Comparison of ENCODE assay signal across 8 mouse cellular contexts in the genomic region with DNA sequence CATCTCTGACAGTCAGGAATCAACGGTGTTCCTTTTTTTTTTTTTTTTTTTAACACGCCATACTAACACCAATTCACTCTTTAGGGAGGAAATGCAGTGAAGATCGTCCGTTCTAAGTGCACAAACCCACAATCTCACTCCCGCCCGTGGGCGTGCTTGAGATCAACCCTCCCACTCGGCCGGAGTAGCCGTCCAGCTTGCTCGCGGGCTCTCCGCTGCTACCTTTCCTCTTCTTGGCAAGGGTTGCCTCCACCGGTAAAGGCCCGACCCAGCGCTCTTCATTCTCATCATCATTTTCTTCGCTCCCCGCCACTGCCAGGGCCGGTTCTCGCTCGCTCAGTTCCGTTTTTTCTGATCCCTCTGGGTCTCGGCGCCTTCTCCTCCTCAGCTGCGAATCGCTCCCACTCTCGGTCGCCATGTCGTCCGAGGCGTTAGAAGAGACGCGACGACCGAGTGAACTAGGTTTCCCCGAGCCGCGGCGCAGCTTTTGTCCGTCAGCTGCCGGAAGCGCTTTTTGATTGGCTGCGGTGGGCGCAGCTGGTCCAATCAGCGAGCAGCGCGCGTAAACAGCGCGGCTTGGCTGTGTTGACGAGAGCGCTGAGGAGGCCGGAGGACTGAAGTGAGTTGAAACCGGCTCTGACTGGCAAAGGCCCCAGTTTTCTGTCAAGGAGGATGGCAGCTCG. TPM values are rescaled to one million over a fixed set of nuclear protein-coding genes. Genes with fewer than 3 reads are reported as not detected.
DNase-seq lines count a peak whose midpoint lies in the region; ATAC-seq and TF ChIP-seq lines count a peak whose summit lies in the region.

A gene (plus strand): TSS at position 228 of the 683 bp plus-strand sequence.
A gene (minus strand): TSS at position 460 of the 683 bp plus-strand sequence.

- H3K27ac ChIP-seq in heart, embryonic 11.5 days (ENCODE audit: low read depth, low read length), result peak within 1 kb of the TSS; percentile 95
- H3K27ac ChIP-seq in kidney, embryonic 16.5 days (ENCODE audit: low read length), result peak within 1 kb of the TSS; percentile 88
- peak within 1 kb of the TSS; percentile 92 for H3K27ac ChIP-seq in liver, adult 2 months (replicated peaks; ENCODE audit: insufficient read depth, low read depth, low read length)

- H3K9ac ChIP-seq in heart, embryonic 11.5 days (ENCODE audit: low read depth, low read length), result peak within 1 kb of the TSS; percentile 90
- H3K9ac ChIP-seq in kidney, embryonic 16.5 days (replicated peaks; ENCODE audit: low read length), result peak within 1 kb of the TSS; percentile 88
- H3K9ac ChIP-seq in liver, adult 2 months (ENCODE audit: low read depth, low read length), result peak within 1 kb of the TSS; percentile 85

- no peak for TF ChIP-seq CTCF in C2C12 (IDR thresholded peaks at IDR 0.05; ENCODE audit: control insufficient read depth, insufficient read depth, insufficient read length)
- TF ChIP-seq CTCF in brain, embryonic 14.5 days (IDR thresholded peaks at IDR 0.05; ENCODE audit: borderline replicate concordance, extremely low read depth, insufficient read depth, insufficient read length), result no peak
- TF ChIP-seq CTCF in liver, adult 2 months (IDR thresholded peaks at IDR 0.05; ENCODE audit: low read depth, low read length), result no peak

- TF ChIP-seq POLR2A in brain, embryonic 14.5 days (IDR thresholded peaks at IDR 0.05; ENCODE audit: borderline replicate concordance, extremely low read depth, insufficient read depth, insufficient read length, poor library complexity, severe bottlenecking), result peak; percentile 67; the same call in 1 of the 2 replicates
- TF ChIP-seq POLR2A in liver, adult 2 months (IDR thresholded peaks at IDR 0.05; ENCODE audit: extremely low read depth, insufficient read depth, low read length), result peak; percentile 81
- TF ChIP-seq POLR2A in myocyte (IDR thresholded peaks at IDR 0.05; ENCODE audit: insufficient read length, low read depth), result peak; percentile 82

- H3ac ChIP-seq in C2C12 (ENCODE audit: control insufficient read depth, insufficient read length, low read depth) (peak within 1 kb of the TSS; percentile 87), myocyte (ENCODE audit: control insufficient read depth, insufficient read length) (peak within 1 kb of the TSS; percentile 35)

- WGBS in heart, embryonic 11.5 days (ENCODE audit: insufficient replicate concordance), result under 1% methylated on average over 55 of the region's 55 CpGs
- WGBS in kidney, embryonic 16.5 days, result under 1% methylated on average over 55 of the region's 55 CpGs
- under 1% methylated on average over 55 of the region's 55 CpGs for WGBS in liver, adult 2 months

- H3K4me2 ChIP-seq in heart, embryonic 11.5 days, result peak within 1 kb of the TSS; percentile 82
- peak within 1 kb of the TSS; percentile 78 for H3K4me2 ChIP-seq in kidney, embryonic 16.5 days (replicated peaks; ENCODE audit: low read depth, low read length)
- peak within 1 kb of the TSS; percentile 86 for H3K4me2 ChIP-seq in myocyte (ENCODE audit: low read depth)

- H3K9me3 ChIP-seq in erythroblast, embryonic 14.5 days (ENCODE audit: control insufficient read depth, low read length), result no peaks in the 10 kb centered on the region
- H3K9me3 ChIP-seq in heart, embryonic 11.5 days (replicated peaks; ENCODE audit: control insufficient read depth, low read length), result no peaks in the 10 kb centered on the region
- H3K9me3 ChIP-seq in kidney, embryonic 16.5 days (ENCODE audit: low read length), result no peaks in the 10 kb centered on the region

- H3K79me2 ChIP-seq in C2C12 (ENCODE audit: control insufficient read depth, insufficient read depth) (peaks cover 62% of the 10 kb centered on the region), myocyte (ENCODE audit: control insufficient read depth, insufficient read depth) (peaks cover 49% of the 10 kb centered on the region)
- no peaks in the 10 kb centered on the region; the same call in 1 of the 2 replicates for H3K79me2 ChIP-seq in liver, adult 2 months (ENCODE audit: control insufficient read depth, insufficient read depth, low read length)

- H3K27me3 ChIP-seq in C2C12 (ENCODE audit: control insufficient read depth, insufficient read depth, insufficient read length), result no peaks in the 10 kb centered on the region
- H3K27me3 ChIP-seq in erythroblast, embryonic 14.5 days (ENCODE audit: control insufficient read depth), result no peaks in the 10 kb centered on the region
- no peaks in the 10 kb centered on the region for H3K27me3 ChIP-seq in heart, embryonic 11.5 days (ENCODE audit: control insufficient read depth, insufficient read depth, low read length)
- no peaks in the 10 kb centered on the region for H3K27me3 ChIP-seq in kidney, embryonic 16.5 days (ENCODE audit: insufficient read depth, low read length)
- H3K27me3 ChIP-seq in liver, adult 2 months (ENCODE audit: control insufficient read depth, insufficient read depth, low read length), result no peaks in the 10 kb centered on the region
- H3K27me3 ChIP-seq in myocyte (ENCODE audit: control insufficient read depth, insufficient read depth, insufficient read length), result no peaks in the 10 kb centered on the region
- no peaks in the 10 kb centered on the region for H3K27me3 ChIP-seq in splenic B cell, adult 2 months (ENCODE audit: control insufficient read depth, insufficient read depth, low read length, poor library complexity, severe bottlenecking)

- peak; percentile 99 for DNase-seq in brain, embryonic 14.5 days (ENCODE audit: low read depth)
- peak; percentile 82 for DNase-seq in liver, adult 2 months (ENCODE audit: extremely low read depth, low read depth, low spot score)
- DNase-seq in splenic B cell, adult 2 months (ENCODE audit: low read depth, low spot score), result peak; percentile 97

- ATAC-seq in heart, embryonic 11.5 days (replicated peaks; ENCODE audit: insufficient number of reproducible peaks, low FRiP score, low TSS enrichment), result peak; percentile 98
- ATAC-seq in kidney, embryonic 16.5 days (ENCODE audit: low FRiP score, low TSS enrichment), result peak; percentile 99

- peaks cover 29% of the 10 kb centered on the region for H3K4me1 ChIP-seq in erythroblast, embryonic 14.5 days (ENCODE audit: control insufficient read depth)
- peaks cover 8% of the 10 kb centered on the region for H3K4me1 ChIP-seq in heart, embryonic 11.5 days (ENCODE audit: control insufficient read depth, insufficient read depth, low read length)
- H3K4me1 ChIP-seq in kidney, embryonic 16.5 days (ENCODE audit: insufficient read depth, low read length), result peaks cover 17% of the 10 kb centered on the region
- peaks cover 3% of the 10 kb centered on the region for H3K4me1 ChIP-seq in liver, adult 2 months (ENCODE audit: control insufficient read depth, insufficient read depth, low read length)

- peak within 1 kb of the TSS; percentile 78 for H3K4me3 ChIP-seq in C2C12 (ENCODE audit: insufficient read depth, poor library complexity, severe bottlenecking)
- peak within 1 kb of the TSS; percentile 96 for H3K4me3 ChIP-seq in erythroblast, embryonic 14.5 days (replicated peaks)
- H3K4me3 ChIP-seq in heart, embryonic 11.5 days (ENCODE audit: low read depth, low read length), result peak within 1 kb of the TSS; percentile 65
- peak within 1 kb of the TSS; percentile 73 for H3K4me3 ChIP-seq in kidney, embryonic 16.5 days (ENCODE audit: low read length)
- H3K4me3 ChIP-seq in liver, adult 2 months (ENCODE audit: insufficient read depth, low read depth, low read length), result peak within 1 kb of the TSS; percentile 91
- peak within 1 kb of the TSS; percentile 96 for H3K4me3 ChIP-seq in myocyte

- H3K36me3 ChIP-seq in C2C12 (ENCODE audit: control insufficient read depth, insufficient read depth) (peaks cover 16% of the 10 kb centered on the region), myocyte (ENCODE audit: control insufficient read depth, insufficient read depth) (no peaks in the 10 kb centered on the region)
- H3K36me3 ChIP-seq in erythroblast, embryonic 14.5 days (ENCODE audit: control insufficient read depth), result peaks cover 55% of the 10 kb centered on the region
- H3K36me3 ChIP-seq in heart, embryonic 11.5 days (ENCODE audit: control insufficient read depth, insufficient read depth, low read length), result no peaks in the 10 kb centered on the region
- 0 out of 2 replicates have a peak, but pooled peaks cover 5% of the 10 kb centered on the region for H3K36me3 ChIP-seq in kidney, embryonic 16.5 days (ENCODE audit: insufficient read depth, low read length)
- H3K36me3 ChIP-seq in liver, adult 2 months (ENCODE audit: control insufficient read depth, insufficient read depth, low read length), result peaks cover 4% of the 10 kb centered on the region
- H3K36me3 ChIP-seq in splenic B cell, adult 2 months (ENCODE audit: control insufficient read depth, insufficient read depth, low read length, poor library complexity, severe bottlenecking), result no peaks in the 10 kb centered on the region

- peaks cover 30% of the 10 kb centered on the region for H3K79me3 ChIP-seq in C2C12 (ENCODE audit: low read depth)

TF ChIP-seq in C2C12, 6 proteins besides CTCF, POLR2A, EP300 and RAD21:
- no peak for TF ChIP-seq MYOD1 (IDR thresholded peaks at IDR 0.05; ENCODE audit: control insufficient read depth, insufficient read length, low read depth)
- TF ChIP-seq FOSL1 (IDR thresholded peaks at IDR 0.05; ENCODE audit: insufficient read depth, low read length, poor library complexity, severe bottlenecking), result no peak
- TF ChIP-seq MAX (IDR thresholded peaks at IDR 0.05), result peak; percentile 82

TF ChIP-seq in myocyte, 11 proteins besides CTCF, POLR2A, EP300 and RAD21 (continues in another document):
- TF ChIP-seq TCF12 (IDR thresholded peaks at IDR 0.05; ENCODE audit: insufficient read depth, poor library complexity, severe bottlenecking) (no peak), TCF3 (IDR thresholded peaks at IDR 0.05; ENCODE audit: insufficient read length, low read depth) (no peak), MYOD1 (IDR thresholded peaks at IDR 0.05; ENCODE audit: control insufficient read depth in 1 of 3, insufficient read length in 2 of 3, low read depth in 2 of 3) (no peak)

RNA-seq across cellular contexts. Expression of the first gene that starts in this region (rescaled TPM):
- 12.6 TPM for polyA plus RNA-seq in C2C12 (2012; fragmentation: generic; extraction: Trizol)
- 4.9 and 11.1 TPM in 2 replicates for polyA plus RNA-seq in brain, embryonic 14.5 days (2012; rRNA removed)
- 0.10 and 0.29 TPM in 2 replicates for polyA plus RNA-seq in erythroblast, embryonic 14.5 days (2012)
- polyA plus RNA-seq in heart, embryonic 11.5 days (2014; fragmentation: Nextera tagmentation; extraction: Ambion mirVana), result 49.9 and 56.0 TPM in 2 replicates
- 58.6 and 62.4 TPM in 2 replicates for polyA plus RNA-seq in kidney, embryonic 16.5 days (2015; fragmentation: Nextera tagmentation; extraction: Ambion mirVana)
- total RNA-seq in liver, adult 2 months (2014; rRNA removed), result 1.3 and 1.5 TPM in 2 replicates
- 0.12 and 0.27 TPM in 2 replicates for polyA plus RNA-seq in liver, adult 2 months (2012; rRNA removed)
- polyA plus RNA-seq in myocyte (2012; fragmentation: generic; extraction: Trizol), result 4.0 TPM

RNA-seq across cellular contexts. Expression of the second gene that starts in this region (rescaled TPM):
- polyA plus RNA-seq in C2C12 (2012; fragmentation: generic; extraction: Trizol), result 6.0 TPM
- polyA plus RNA-seq in brain, embryonic 14.5 days (2012; rRNA removed), result 6.6 and 9.0 TPM in 2 replicates
- polyA plus RNA-seq in erythroblast, embryonic 14.5 days (2012), result 0.61 and 0.92 TPM in 2 replicates
- 9.3 and 11.9 TPM in 2 replicates for polyA plus RNA-seq in heart, embryonic 11.5 days (2014; fragmentation: Nextera tagmentation; extraction: Ambion mirVana)
- 16.7 and 17.9 TPM in 2 replicates for polyA plus RNA-seq in kidney, embryonic 16.5 days (2015; fragmentation: Nextera tagmentation; extraction: Ambion mirVana)
- 9.5 and 11.2 TPM in 2 replicates for total RNA-seq in liver, adult 2 months (2014; rRNA removed)
- polyA plus RNA-seq in liver, adult 2 months (2012; rRNA removed), result 0.90 and 1.0 TPM in 2 replicates
- 2.7 TPM for polyA plus RNA-seq in myocyte (2012; fragmentation: generic; extraction: Trizol)

Comparison
In these comparisons a context has a peak if more than half of its experiments do, and no peak if none do; other contexts are left out.
1. Peak in every context shown above with its lines: DNase-seq, ATAC-seq, H3K4me3 ChIP-seq and H3K27ac ChIP-seq.